Mouse (Mus musculus) embryonic facial prominence, embryonic 13.5 days (tissue): ENCODE measurements around the gene Ccdc187. TPM values are rescaled to one million over a fixed set of nuclear protein-coding genes. Genes with fewer than 3 reads are reported as not detected.

Experiments used
- ATAC-seq: fragments of 200-750 bp; cut with Nextera tagmentation; 2 replicates; pipeline ENCODE4 v1.8.0; 2017; ENCODE audit warnings: low read depth; ENCODE audit not compliant: insufficient number of reproducible peaks, insufficient read depth, low FRiP score, low TSS enrichment
- H3K27ac ChIP-seq: fragments of 300-500 bp; sonication (generic); 2 replicates; pipeline ENCODE4 v1.5.1; 2015; ENCODE audit warnings: moderate library complexity, mild to moderate bottlenecking, inconsistent platforms
- H3K27me3 ChIP-seq: fragments of 300-500 bp; sonication (generic); 2 replicates; pipeline ENCODE4 v1.6.1; 2015; ENCODE audit warnings: mild to moderate bottlenecking, inconsistent platforms
- H3K36me3 ChIP-seq: fragments of 300-500 bp; sonication (generic); 2 replicates; pipeline ENCODE4 v1.6.1; 2015; ENCODE audit warnings: mild to moderate bottlenecking, inconsistent platforms
- H3K4me1 ChIP-seq: fragments of 300-500 bp; sonication (generic); 2 replicates; pipeline ENCODE4 v1.6.1; 2015; ENCODE audit warnings: inconsistent platforms
- H3K4me2 ChIP-seq: fragments of 300-500 bp; sonication (generic); 2 replicates; pipeline ENCODE4 v1.6.1; 2015; ENCODE audit warnings: moderate library complexity, mild to moderate bottlenecking, inconsistent platforms
- H3K4me3 ChIP-seq: fragments of 300-500 bp; sonication (generic); 2 replicates; pipeline ENCODE4 v1.5.1; 2015; ENCODE audit warnings: mild to moderate bottlenecking, inconsistent platforms
- H3K9ac ChIP-seq: fragments of 300-500 bp; sonication (generic); 2 replicates; pipeline ENCODE4 v1.6.1; 2015; ENCODE audit warnings: mild to moderate bottlenecking, inconsistent platforms
- H3K9me3 ChIP-seq: fragments of 300-500 bp; sonication (generic); 2 replicates; pipeline ENCODE4 v1.6.1; 2016; ENCODE audit warnings: inconsistent platforms
- WGBS: fragments of 180-500 bp; shearing (Covaris S2); methylation state at CpG from one replicate; pipeline ENCODE4 v1.1.7; 2015; ENCODE audit warnings: mixed read lengths; 5-methylcytosine and 5-hydroxymethylcytosine counted together
- polyA plus RNA-seq: library from polyadenylated mRNA; unstranded; fragments of >200 nt; fragmentation: Nextera tagmentation; extraction: Ambion mirVana; gene quantifications from 2 replicates; pipeline ENCODE4 v1.2.1, GENCODE M21; 2015

Gene Ccdc187
- polyA plus RNA-seq, 1 experiment from 2014 or later: 0.10 TPM

DNA sequence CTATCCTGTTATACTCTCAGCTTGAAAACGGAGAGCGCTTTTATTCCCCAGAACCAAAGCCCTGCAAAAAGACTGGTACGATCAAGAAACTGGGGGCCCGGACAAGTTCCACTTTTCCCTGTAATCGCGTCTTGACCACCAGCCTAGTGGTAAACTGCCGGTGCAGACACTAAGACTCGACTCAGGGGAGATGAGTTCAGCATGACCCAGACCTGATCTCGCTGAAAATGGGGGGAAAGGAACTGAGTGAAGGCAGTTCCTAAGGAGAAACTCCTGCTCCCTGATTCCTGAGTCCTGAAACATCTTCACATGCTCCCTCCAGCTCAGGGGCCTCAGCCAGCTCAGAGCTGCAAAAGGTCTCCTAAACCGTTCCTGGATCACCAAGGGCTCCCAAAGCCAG lies 88.6 kb downstream of the Ccdc187 start:
- no peak for ATAC-seq
- Histone ChIP-seq H3K27me3 (peaks cover 75% of the 10 kb centered on the region), H3K4me1 (peaks cover 12% of the 10 kb centered on the region), H3K27ac (no peak overlapping the region), H3K36me3 (peaks cover 14% of the 10 kb centered on the region), H3K9ac (no peak overlapping the region), H3K4me3 (no peak overlapping the region), H3K4me2 (no peak overlapping the region), H3K9me3 (no peaks in the 10 kb centered on the region)
- 9% methylated on average over 10 of the region's 10 CpGs for WGBS

- 1% methylated on average over 16 of the region's 16 CpGs for WGBS
- no peak overlapping the region for H3K4me2 ChIP-seq
Measured at GRCm38 (mm10) chr2:26205126-26205525, 89.2 kb downstream of the Ccdc187 start.

GRCm38 (mm10) chr2:26202849-26203475 lies 91.4 kb downstream of the Ccdc187 start:
- no peaks in the 10 kb centered on the region for H3K36me3 ChIP-seq
- H3K27ac ChIP-seq: no peak overlapping the region
- peaks cover 12% of the 10 kb centered on the region for H3K4me1 ChIP-seq
- 2% methylated on average over 36 of the region's 36 CpGs for WGBS
- H3K9me3 ChIP-seq: no peaks in the 10 kb centered on the region
- ATAC-seq: no peak
- no peak overlapping the region for H3K9ac ChIP-seq
- no peak overlapping the region for H3K4me3 ChIP-seq
- no peak overlapping the region for H3K4me2 ChIP-seq
- peaks cover 100% of the 10 kb centered on the region for H3K27me3 ChIP-seq

More at GRCm38 (mm10) chr2:26205126-26205525, 89.2 kb downstream of the Ccdc187 start:
- ATAC-seq: no peak
- Histone ChIP-seq H3K9ac (no peak overlapping the region), H3K4me3 (no peak overlapping the region), H3K9me3 (no peaks in the 10 kb centered on the region), H3K27ac (no peak overlapping the region), H3K36me3 (peaks cover 7% of the 10 kb centered on the region), H3K27me3 (peaks cover 81% of the 10 kb centered on the region), H3K4me1 (peaks cover 12% of the 10 kb centered on the region)

- Histone ChIP-seq H3K4me3 (no peak overlapping the region), H3K27ac (no peak overlapping the region), H3K4me2 (peak overlapping the region; percentile 2; the same call in 1 of the 2 replicates), H3K4me1 (peaks cover 12% of the 10 kb centered on the region), H3K36me3 (no peaks in the 10 kb centered on the region), H3K27me3 (peaks cover 100% of the 10 kb centered on the region), H3K9me3 (no peaks in the 10 kb centered on the region), H3K9ac (no peak overlapping the region)
- under 1% methylated on average over 77 of the region's 77 CpGs for WGBS
- ATAC-seq: no peak
Measured at GRCm38 (mm10) chr2:26201926-26202848, 92.2 kb downstream of the Ccdc187 start.

DNA sequence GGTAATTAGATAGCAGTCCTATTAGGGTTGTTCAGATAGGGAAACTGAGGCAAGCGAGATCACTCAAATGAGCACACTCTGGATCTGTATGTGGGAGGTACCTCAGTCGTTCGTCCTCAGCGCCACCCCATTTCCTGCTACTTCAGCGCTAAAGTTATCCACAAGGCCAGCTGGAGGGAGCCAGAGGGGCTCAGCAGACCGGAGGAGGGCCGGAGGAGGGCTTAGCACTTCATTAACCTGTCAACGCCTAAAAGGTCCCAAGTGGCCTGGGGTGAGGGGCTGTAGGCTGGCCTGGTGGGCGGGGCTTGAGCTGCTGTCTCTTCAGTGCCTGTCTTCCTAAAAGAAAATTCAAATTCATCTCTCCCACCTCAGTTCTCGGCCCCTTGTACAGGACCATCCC lies 95.9 kb downstream of the Ccdc187 start:
- H3K27ac ChIP-seq: no peak overlapping the region
- H3K4me1 ChIP-seq: peaks cover 5% of the 10 kb centered on the region; the same call in 1 of the 2 replicates
- H3K36me3 ChIP-seq: no peaks in the 10 kb centered on the region
- no peak overlapping the region for H3K9ac ChIP-seq
- WGBS: under 1% methylated on average over 10 of the region's 10 CpGs
- no peak for ATAC-seq
- H3K4me3 ChIP-seq: peak overlapping the region; percentile 19; the same call in 1 of the 2 replicates
- no peaks in the 10 kb centered on the region for H3K9me3 ChIP-seq
- no peak overlapping the region for H3K4me2 ChIP-seq
- H3K27me3 ChIP-seq: peaks cover 100% of the 10 kb centered on the region

GRCm38 (mm10) chr2:26194552-26195339 lies 99.6 kb downstream of the Ccdc187 start:
- Histone ChIP-seq H3K9me3 (no peaks in the 10 kb centered on the region), H3K4me2 (no peak overlapping the region), H3K9ac (no peak overlapping the region), H3K27me3 (peaks cover 98% of the 10 kb centered on the region), H3K27ac (no peak overlapping the region), H3K4me1 (peaks cover 3% of the 10 kb centered on the region; the same call in 1 of the 2 replicates), H3K4me3 (no peak overlapping the region), H3K36me3 (no peaks in the 10 kb centered on the region)
- no peak for ATAC-seq
- WGBS: 33% methylated on average over 7 of the region's 7 CpGs

Other genes with a start within 250 kb of the Ccdc187 start
- 4.4 and 6.7 TPM in 2 replicates for gene Nacc2, start 171.3 kb downstream of the Ccdc187 start, polyA plus RNA-seq
- 0.12 and 0.15 TPM in 2 replicates for gene Lhx3, start 86.3 kb downstream of the Ccdc187 start, polyA plus RNA-seq
- gene Qsox2, start 57.0 kb downstream of the Ccdc187 start, polyA plus RNA-seq: 14.6 and 18.3 TPM in 2 replicates
- gene Gpsm1, start 21.0 kb upstream of the Ccdc187 start, polyA plus RNA-seq: 54.8 and 57.0 TPM in 2 replicates
- gene Dnlz, start 57.6 kb upstream of the Ccdc187 start, polyA plus RNA-seq: 31.4 and 32.1 TPM in 2 replicates
- 0.81 and 1.3 TPM in 2 replicates for gene Card9, start 66.4 kb upstream of the Ccdc187 start, polyA plus RNA-seq
- gene Snapc4, start 86.1 kb upstream of the Ccdc187 start, polyA plus RNA-seq: 33.9 and 38.9 TPM in 2 replicates
- 142 and 153 TPM in 2 replicates for gene Entr1, start 94.8 kb upstream of the Ccdc187 start, polyA plus RNA-seq
- 92.3 and 98.7 TPM in 2 replicates for gene Pmpca, start 94.8 kb upstream of the Ccdc187 start, polyA plus RNA-seq
- gene Inpp5e, start 114.6 kb upstream of the Ccdc187 start, polyA plus RNA-seq: 24.2 and 24.5 TPM in 2 replicates
- gene Sec16a, start 150.7 kb upstream of the Ccdc187 start, polyA plus RNA-seq: 22.7 and 27.9 TPM in 2 replicates
- gene Notch1, start 222.1 kb upstream of the Ccdc187 start, polyA plus RNA-seq: 17.3 and 17.8 TPM in 2 replicates